Mouse (Mus musculus): ENCODE data around the gene Adamts3.

GRCm38 (mm10) chr5:89653862-89654261, 229.3 kb downstream of the Adamts3 start:
- TF ChIP-seq EP300 (IDR thresholded peaks at IDR 0.05; ENCODE audit: low read depth) (no peak), CTCF (IDR thresholded peaks at IDR 0.05; ENCODE audit: low read depth) (no peak)
